ENCODE assay signal across 27 mouse cellular contexts in the genomic region with DNA sequence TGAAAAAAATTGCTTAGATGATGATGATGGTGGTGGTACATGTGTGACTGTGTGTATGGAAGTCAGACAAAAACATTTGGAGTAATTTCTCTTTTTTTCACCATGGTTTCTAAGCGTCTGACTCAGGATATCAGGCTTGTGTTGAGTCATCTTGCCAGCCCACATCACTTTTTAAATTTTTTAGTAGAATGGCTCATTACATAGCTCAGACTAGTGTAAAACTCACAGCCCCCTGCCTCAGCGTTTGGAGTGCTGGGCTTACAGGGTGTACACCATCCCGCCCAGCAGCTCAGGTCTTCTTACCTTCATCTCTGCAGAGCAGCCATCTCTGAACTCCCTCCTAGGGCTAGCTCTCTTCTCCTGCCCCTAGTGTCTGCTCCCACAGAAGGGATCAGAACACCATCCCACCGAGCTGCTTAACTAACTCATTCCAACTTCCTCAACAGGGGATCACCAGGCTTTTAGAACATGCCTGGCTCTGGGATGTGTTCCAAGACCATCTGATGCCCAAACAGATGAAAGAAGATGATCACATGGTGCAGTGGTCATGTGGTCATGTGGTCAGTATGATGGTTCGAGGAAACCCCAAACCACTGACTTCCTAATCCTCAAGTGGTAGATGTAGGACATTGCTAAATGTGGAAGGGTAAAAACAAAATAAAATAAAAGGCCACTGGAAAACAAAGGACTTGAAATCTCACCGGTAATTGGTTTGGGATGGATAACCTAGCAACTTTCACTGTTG.
DNase-seq lines count a peak whose midpoint lies in the region; ATAC-seq and TF ChIP-seq lines count a peak whose summit lies in the region.
"Had no signal": no experiment of that assay in that cellular context is flagged by ENCODE, and none has a peak within 500 bp of the region (broad histone marks: within the 10 kb centered on the region; RNA-seq: fewer than 3 reads in every experiment).

No protein-coding gene starts in this region.

- no peak overlapping the region for H3ac ChIP-seq in myocyte (ENCODE audit: control insufficient read depth, insufficient read length)

- DNase-seq in frontal cortex, postnatal 14 days (ENCODE audit: low spot score in 2 of 2) = no peak
- peak; percentile 34 for DNase-seq in 416B (ENCODE audit: low read depth)
- DNase-seq in brain, adult 2 months (ENCODE audit: low read depth, low spot score) = peak; percentile 30
- no peak for DNase-seq in testis, postnatal 10 days (ENCODE audit: low spot score)
- no peak for DNase-seq in natural killer cell, adult 2 months (ENCODE audit: low spot score in 2 of 2)
- DNase-seq: adrenal gland, adult 8-10 months; adrenal gland, postnatal 14 days; adrenal gland, postnatal 36 days; cerebellum, adult 11 months; cerebellum, adult 18-20 months; cerebellum, adult 8-10 months; cerebellum, adult 9-11 months; cerebellum, postnatal 14 days; cerebellum, postnatal 36 days; embryo, embryonic 11 days; forebrain, postnatal 0 days had no signal

- H3K27me3 ChIP-seq in myocyte (ENCODE audit: control insufficient read depth, insufficient read depth, insufficient read length) = no peaks in the 10 kb centered on the region
- H3K27me3 ChIP-seq: CH12.LX had no signal

- no peak overlapping the region for H3K4me3 ChIP-seq in myocyte
- H3K4me3 ChIP-seq: embryonic facial prominence, embryonic 13.5 days; embryonic facial prominence, embryonic 15.5 days; forebrain, embryonic 13.5 days; forebrain, embryonic 15.5 days had no signal

- no peaks in the 10 kb centered on the region for H3K36me3 ChIP-seq in myocyte (ENCODE audit: control insufficient read depth, insufficient read depth)
- H3K36me3 ChIP-seq: embryonic facial prominence, embryonic 13.5 days; embryonic facial prominence, embryonic 15.5 days; forebrain, embryonic 15.5 days; G1E had no signal

- peak; percentile 35; the same call in 1 of the 2 replicates for ATAC-seq in frontal cortex, adult (ENCODE audit: low TSS enrichment)
- ATAC-seq: activated CD4-positive, CD25-positive, alpha-beta regulatory T cell, adult 4 months; CD4-positive, CD25-positive, alpha-beta regulatory T cell, adult 4 months; forebrain, embryonic 13.5 days; forebrain, embryonic 15.5 days; forebrain, postnatal 0 days; Patski had no signal

- H3K79me2 ChIP-seq in myocyte (ENCODE audit: control insufficient read depth, insufficient read depth) = no peaks in the 10 kb centered on the region

- peak overlapping the region; percentile 34 for H3K4me2 ChIP-seq in myocyte (ENCODE audit: low read depth)
- H3K4me2 ChIP-seq: embryonic facial prominence, embryonic 13.5 days; embryonic facial prominence, embryonic 15.5 days; forebrain, embryonic 13.5 days; forebrain, embryonic 15.5 days had no signal

- TF ChIP-seq POLR2A in myocyte (IDR thresholded peaks at IDR 0.05; ENCODE audit: insufficient read length, low read depth) = no peak

TF ChIP-seq in myocyte, 11 proteins besides CTCF, POLR2A, EP300 and RAD21:
- no peak for TF ChIP-seq POLR2AphosphoS2 (IDR thresholded peaks at IDR 0.05; ENCODE audit: insufficient read length, low read depth)
- no peak for TF ChIP-seq MYOG (IDR thresholded peaks at IDR 0.05; ENCODE audit: control insufficient read depth in 1 of 3, insufficient read depth in 1 of 3, insufficient read length in 2 of 3, low read depth in 2 of 3)
- no peak for TF ChIP-seq CEBPB (IDR thresholded peaks at IDR 0.05; ENCODE audit: insufficient read depth, poor library complexity, severe bottlenecking)
- TF ChIP-seq SRF (IDR thresholded peaks at IDR 0.05; ENCODE audit: control insufficient read depth, insufficient read length, low read depth) = no peak
- TF ChIP-seq REST (IDR thresholded peaks at IDR 0.05; ENCODE audit: insufficient read depth, insufficient read length) = no peak
- TF ChIP-seq USF1 (IDR thresholded peaks at IDR 0.05; ENCODE audit: low read depth) = peak; percentile 91

Comparison
In these comparisons a context has a peak if more than half of its experiments do, and no peak if none do; other contexts are left out.
1. DNase-seq: peak in 416B (single experiment) and brain, adult 2 months (single experiment); none in frontal cortex, postnatal 14 days (0 of 2), testis, postnatal 10 days (single experiment) and natural killer cell, adult 2 months (0 of 2).